Mouse (Mus musculus): ENCODE results near the gene Cnr2.

- TF ChIP-seq CTCF (IDR thresholded peaks at IDR 0.05; ENCODE audit: low read depth, low read length) (no peak), POLR2A (IDR thresholded peaks at IDR 0.05; ENCODE audit: extremely low read depth, insufficient read depth, low read length) (no peak)
These were observed 24.1 kb downstream of the Cnr2 start for GRCm38 (mm10) chr4:135919280-135919639.

Measured in liver, adult 2 months (tissue).